Mouse (Mus musculus) olfactory bulb, adult 2 months (tissue): ENCODE measurements around the gene Ctnnd2. TPM values are rescaled to one million over a fixed set of nuclear protein-coding genes. Genes with fewer than 3 reads are reported as not detected.

Experiments
- H3K27ac ChIP-seq: fragments of 200-500 bp; 2 replicates; pipeline ENCODE4 v1.5.1; 2012; ENCODE audit warnings: low read depth, low read length; ENCODE audit not compliant: insufficient read depth
- H3K4me1 ChIP-seq: fragments of 200-500 bp; 2 replicates; pipeline ENCODE4 v1.6.1; 2012; ENCODE audit warnings: low read length; ENCODE audit not compliant: control insufficient read depth, insufficient read depth
- H3K4me3 ChIP-seq: fragments of 200-500 bp; 2 replicates; pipeline ENCODE4 v1.5.1; 2012; ENCODE audit warnings: mild to moderate bottlenecking, low read depth, low read length, moderate library complexity; ENCODE audit not compliant: insufficient read depth
- CTCF ChIP-seq: fragments of 200-500 bp; IDR thresholded peaks from 2 replicates; pipeline ENCODE4 v1.5.1; 2012; ENCODE audit warnings: low read depth, mild to moderate bottlenecking, low read length, moderate library complexity; ENCODE audit not compliant: insufficient read depth
- POLR2A ChIP-seq: fragments of 200-500 bp; IDR thresholded peaks from 2 replicates; pipeline ENCODE4 v1.6.1; 2012; ENCODE audit warnings: mild to moderate bottlenecking, low read depth, low read length, moderate library complexity; ENCODE audit not compliant: insufficient read depth
- WGBS: fragments of 180-500 bp; shearing (Covaris S2); methylation state at CpG from one replicate; pipeline ENCODE4 v1.1.7; 2018; 5-methylcytosine and 5-hydroxymethylcytosine counted together
- polyA plus RNA-seq: library from polyadenylated mRNA; stranded (reverse); fragments of >200 nt; gene quantifications from 2 replicates; pipeline ENCODE4 v1.2.4, GENCODE M21; 2012; ENCODE audit warnings: low replicate concordance; ENCODE audit not compliant: missing spikeins, insufficient read depth, insufficient read length

The Ctnnd2 gene
- polyA plus RNA-seq, 1 experiment, result not detected

DNA sequence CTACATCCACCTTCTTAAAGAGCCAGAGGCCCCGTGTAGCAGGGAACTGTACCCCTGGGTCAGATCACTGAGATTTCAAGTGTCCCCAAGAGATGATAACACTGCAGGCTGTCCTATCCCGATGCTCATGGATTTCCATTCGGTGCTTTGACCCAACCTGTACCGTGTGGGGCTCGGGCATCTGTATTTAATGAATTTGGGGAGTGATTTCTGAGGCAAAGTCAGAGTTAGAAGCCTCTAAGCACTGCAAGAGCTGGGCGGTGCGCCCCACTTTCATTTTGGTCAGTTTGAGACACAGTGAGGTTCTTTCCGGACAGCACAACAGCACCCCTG is 834.4 kb downstream of the Ctnnd2 start:
- Histone ChIP-seq H3K27ac (no peak overlapping the region), H3K4me1 (peaks cover 11% of the 10 kb centered on the region), H3K4me3 (no peak overlapping the region)
- 93% methylated on average over 8 of the region's 8 CpGs for WGBS
- TF ChIP-seq POLR2A (no peak), CTCF (no peak)

DNA sequence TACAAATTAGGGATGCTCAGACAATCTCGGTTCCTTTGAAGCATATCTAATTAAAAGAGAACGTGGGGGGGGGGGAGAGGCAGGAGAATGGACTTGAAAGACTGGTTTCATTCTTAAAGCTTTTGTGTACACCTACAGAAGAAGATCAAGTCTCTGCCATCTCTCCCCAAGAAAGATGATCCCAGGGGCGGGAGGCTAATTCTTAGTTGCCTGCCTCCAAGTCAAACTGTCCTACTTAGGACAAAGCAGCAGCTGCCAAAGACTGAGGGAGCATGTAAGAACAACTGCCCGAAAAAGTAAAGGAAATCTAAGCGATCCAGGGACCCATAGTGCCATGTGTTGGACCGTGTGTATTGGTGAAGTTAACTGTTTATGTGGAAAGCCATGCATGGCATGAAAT is 836.2 kb downstream of the Ctnnd2 start:
- Histone ChIP-seq H3K4me1 (peaks cover 11% of the 10 kb centered on the region), H3K27ac (no peak overlapping the region), H3K4me3 (no peak overlapping the region)
- TF ChIP-seq POLR2A, result no peak
- TF ChIP-seq CTCF, result no peak
- WGBS, result 62% methylated on average over 6 of the region's 6 CpGs

DNA sequence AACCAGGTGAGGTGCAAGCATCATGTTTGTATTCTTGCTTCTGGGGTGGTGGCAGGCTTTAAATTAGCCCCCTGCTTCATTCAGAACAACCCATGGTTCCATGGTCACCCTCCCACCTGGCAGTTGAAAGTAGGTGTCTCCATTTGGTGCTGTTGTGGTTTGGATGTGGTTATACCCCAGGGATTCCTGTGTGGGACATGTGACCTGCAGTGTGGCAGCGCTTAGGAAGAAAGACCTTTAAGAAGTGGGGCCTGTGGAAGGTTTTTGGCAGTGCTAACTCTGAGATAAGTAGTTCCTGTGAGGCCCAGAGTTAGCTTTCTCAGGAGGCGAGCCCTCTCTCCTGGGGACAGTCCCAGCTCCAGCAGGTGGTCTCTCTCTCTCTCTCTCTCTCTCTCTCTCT is 848.4 kb downstream of the Ctnnd2 start:
- Histone ChIP-seq H3K4me1 (no peaks in the 10 kb centered on the region), H3K4me3 (no peak overlapping the region), H3K27ac (no peak overlapping the region)
- TF ChIP-seq POLR2A (no peak), CTCF (no peak)
- WGBS, result 84% methylated on average over 2 of the region's 2 CpGs

DNA sequence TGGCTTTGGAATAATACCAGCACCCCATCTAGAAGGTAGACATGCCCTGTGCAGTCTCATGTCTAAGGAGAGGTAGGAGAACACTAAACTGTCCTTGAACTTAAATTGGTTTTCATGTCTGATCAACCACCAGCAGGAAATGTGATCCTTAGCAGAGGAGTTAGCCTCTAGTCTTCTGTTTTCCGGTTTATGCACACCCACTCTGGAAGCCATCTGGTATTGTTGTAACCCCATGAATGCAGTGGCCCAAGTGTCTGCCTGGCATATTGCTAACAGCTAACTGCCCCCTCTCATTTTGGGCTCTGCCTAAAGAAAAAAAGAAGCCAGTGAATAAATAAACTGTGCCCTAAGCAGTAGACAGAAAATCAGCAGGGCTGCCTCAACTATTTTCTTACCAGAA is 849.6 kb downstream of the Ctnnd2 start:
- WGBS, result 28% methylated on average over 1 of the region's 1 CpGs
- no peak overlapping the region for H3K4me3 ChIP-seq
- TF ChIP-seq POLR2A (no peak), CTCF (no peak)

DNA sequence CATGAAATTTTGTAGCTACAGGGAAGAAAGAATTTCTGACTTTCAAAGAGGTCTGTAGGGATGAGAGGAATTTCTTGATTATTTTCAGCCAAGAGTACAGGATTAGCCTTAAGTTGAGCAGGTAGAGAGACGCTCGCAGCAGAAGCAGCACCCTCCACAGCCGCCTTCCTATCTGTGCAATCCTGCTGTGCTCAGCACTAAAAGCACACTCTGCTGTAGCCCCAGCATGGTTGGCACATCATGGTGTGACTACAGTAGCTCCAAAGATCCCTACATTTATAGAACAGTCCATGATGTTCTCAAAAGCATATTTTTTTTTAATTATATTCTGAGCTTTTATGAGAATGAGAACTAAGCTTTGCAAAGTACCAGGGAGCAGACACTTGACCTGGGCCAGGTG is 850.1 kb downstream of the Ctnnd2 start:
- TF ChIP-seq CTCF, result no peak
- TF ChIP-seq POLR2A, result no peak
- WGBS, result 88% methylated on average over 3 of the region's 3 CpGs
- no peak overlapping the region for H3K27ac ChIP-seq
- no peak overlapping the region for H3K4me3 ChIP-seq
- H3K4me1 ChIP-seq, result no peaks in the 10 kb centered on the region

More for the DNA sequence above, 849.6 kb downstream of the Ctnnd2 start:
- H3K27ac ChIP-seq, result no peak overlapping the region
- no peaks in the 10 kb centered on the region for H3K4me1 ChIP-seq

DNA sequence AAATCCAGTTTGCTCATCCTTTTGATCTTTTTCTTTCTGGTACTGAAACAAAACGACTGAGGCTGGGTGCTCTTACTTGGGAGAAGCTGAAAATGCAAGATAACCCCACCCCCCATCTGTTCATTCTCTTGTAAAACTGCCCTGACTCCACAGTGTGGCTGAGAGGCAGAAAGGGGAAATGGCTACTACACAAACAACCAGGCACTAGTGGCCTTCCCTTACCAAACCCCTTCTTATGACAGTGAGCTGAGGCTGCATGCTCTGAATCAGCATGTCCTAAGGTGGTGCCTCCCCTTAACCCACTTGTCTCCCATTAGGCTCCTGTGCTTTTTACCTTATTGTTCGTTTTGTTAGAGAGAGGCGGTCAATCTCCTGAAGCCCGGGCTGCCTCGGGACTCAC is 851.4 kb downstream of the Ctnnd2 start:
- Histone ChIP-seq H3K27ac (no peak overlapping the region), H3K4me1 (no peaks in the 10 kb centered on the region), H3K4me3 (no peak overlapping the region)
- TF ChIP-seq CTCF (no peak), POLR2A (no peak)
- 86% methylated on average over 5 of the region's 5 CpGs for WGBS

DNA sequence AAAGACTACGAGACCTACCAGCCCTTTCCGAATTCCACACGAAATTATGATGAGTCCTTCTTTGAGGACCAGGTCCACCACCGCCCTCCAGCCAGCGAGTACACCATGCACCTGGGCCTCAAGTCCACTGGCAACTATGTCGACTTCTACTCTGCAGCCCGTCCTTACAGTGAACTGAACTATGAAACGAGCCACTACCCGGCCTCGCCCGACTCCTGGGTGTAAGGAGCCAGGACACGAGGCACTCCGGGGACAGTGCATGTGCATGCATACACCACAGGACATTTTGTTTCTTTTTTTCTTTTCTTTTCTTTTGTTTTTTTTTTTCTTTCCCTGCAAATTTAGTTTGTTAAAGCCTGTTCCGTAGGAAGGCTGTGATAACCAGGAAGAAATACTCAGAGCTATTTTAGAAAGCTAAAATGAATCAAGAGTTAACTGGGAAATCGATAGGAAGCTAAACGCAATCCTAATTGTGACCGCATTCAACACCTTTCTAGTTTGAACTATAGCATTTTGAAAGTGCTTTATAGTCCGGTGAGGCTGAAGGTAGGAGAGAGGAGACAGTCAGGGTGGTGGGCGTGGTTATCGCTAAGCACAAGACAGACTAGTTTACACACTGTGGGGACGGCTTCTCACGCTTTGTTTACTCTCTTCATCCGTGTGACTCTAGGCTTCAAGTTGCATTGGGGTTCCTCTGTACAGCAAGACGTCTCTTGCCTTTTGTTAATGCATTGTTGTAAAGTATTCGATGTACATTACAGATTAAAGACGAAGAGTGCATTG is 855.2 kb downstream of the Ctnnd2 start:
- TF ChIP-seq CTCF (no peak), POLR2A (no peak)

DNA sequence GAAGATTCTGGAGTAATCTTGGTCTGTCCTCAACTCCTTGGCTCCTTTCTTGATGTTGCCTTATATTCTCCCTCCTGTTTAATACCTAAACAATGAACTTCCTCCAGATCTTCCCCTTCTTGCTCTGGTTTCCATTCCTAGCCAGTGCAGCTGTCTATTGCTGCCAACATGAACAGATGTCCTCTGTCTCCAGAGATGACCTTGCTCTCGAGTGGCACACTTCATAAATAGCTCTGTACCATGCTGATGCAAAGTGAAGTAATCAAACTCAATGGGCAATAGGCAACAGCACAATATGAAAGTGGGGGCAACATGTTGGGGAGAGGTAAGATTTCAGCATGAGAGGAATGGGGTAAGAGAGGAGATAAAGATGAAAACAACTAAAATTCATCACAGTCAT is 872.6 kb downstream of the Ctnnd2 start:
- H3K4me1 ChIP-seq, result no peaks in the 10 kb centered on the region
- no peak overlapping the region for H3K4me3 ChIP-seq
- no peak overlapping the region for H3K27ac ChIP-seq
- no peak for TF ChIP-seq CTCF
- WGBS, result 48% methylated on average over 1 of the region's 1 CpGs

More for the DNA sequence above, 855.2 kb downstream of the Ctnnd2 start:
- Histone ChIP-seq H3K4me1 (no peaks in the 10 kb centered on the region), H3K4me3 (no peak overlapping the region), H3K27ac (no peak overlapping the region)
- 85% methylated on average over 26 of the region's 26 CpGs for WGBS

DNA sequence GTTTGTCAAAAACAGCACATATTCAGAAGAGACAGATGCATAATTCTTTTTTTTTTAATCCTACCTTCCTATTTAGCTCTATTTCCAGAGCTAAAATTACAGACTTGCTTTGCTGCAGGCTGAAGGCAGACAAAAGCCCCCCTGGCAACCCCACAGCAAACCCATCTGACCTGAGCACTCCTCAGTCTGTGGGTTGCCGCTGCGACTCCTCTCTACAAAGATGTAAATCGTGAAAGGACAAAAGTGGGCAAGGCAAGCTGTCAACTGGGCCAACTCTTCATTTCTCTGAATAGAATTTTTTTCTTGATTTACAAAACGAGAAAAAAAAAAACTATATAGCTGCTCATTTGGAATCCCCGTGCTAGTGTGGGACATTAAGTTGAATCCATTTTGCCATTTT is 879.1 kb downstream of the Ctnnd2 start:
- 61% methylated on average over 5 of the region's 5 CpGs for WGBS
- no peak overlapping the region for H3K4me3 ChIP-seq
- TF ChIP-seq POLR2A, result no peak
- TF ChIP-seq CTCF, result no peak
- H3K4me1 ChIP-seq, result no peaks in the 10 kb centered on the region
- no peak overlapping the region for H3K27ac ChIP-seq

DNA sequence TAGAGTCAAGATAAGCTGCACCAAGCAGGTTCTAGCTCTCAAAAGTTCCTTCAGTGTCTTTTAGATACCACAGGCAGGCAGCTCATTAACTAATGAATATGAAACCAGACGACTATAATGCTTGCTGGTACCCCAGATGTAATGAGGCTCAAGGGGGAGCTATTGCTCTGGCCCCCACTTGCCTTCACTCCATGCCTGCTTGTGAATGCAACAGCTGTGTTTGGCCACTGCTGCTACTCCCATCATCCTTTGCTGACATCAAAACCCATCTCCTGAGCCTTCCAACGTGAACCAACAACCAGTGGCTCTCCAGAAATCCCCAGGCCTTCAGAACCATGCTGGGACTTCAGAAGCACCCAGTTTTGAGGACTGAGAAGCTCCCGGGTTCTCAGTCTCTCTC is 883.8 kb downstream of the Ctnnd2 start:
- no peak for TF ChIP-seq CTCF
- no peak for TF ChIP-seq POLR2A
- H3K27ac ChIP-seq, result no peak overlapping the region
- H3K4me3 ChIP-seq, result no peak overlapping the region
- 67% methylated on average over 3 of the region's 3 CpGs for whole genome bisulfite sequencing
- no peaks in the 10 kb centered on the region for H3K4me1 ChIP-seq
